Mouse (Mus musculus) layer of hippocampus, adult 2 months (tissue): Measurements from ENCODE around the gene Mettl7b. TPM values are rescaled to one million over a fixed set of nuclear protein-coding genes. Genes with fewer than 3 reads are reported as not detected.
A peak's percentile ranks its signal among the peaks of the same experiment; 100 is the strongest.
"Not testable (repeated sequence)": the region's sequence is repeated elsewhere in the genome, so short reads cannot be mapped to it uniquely, and the experiment has no call there.

Source experiments
- DNase-seq, 2 experiments: peaks; one replicate each; pipeline ENCODE4 v3.0.0; 2022; ENCODE audit warnings: low spot score in 2 of 2
- H3K27ac ChIP-seq: fragments of 200-600 bp; 2 replicates; pipeline ENCODE4 v1.8.1; 2022
- H3K4me3 ChIP-seq: fragments of 200-600 bp; 2 replicates; pipeline ENCODE4 v1.8.1; 2022; ENCODE audit warnings: mild to moderate bottlenecking
- CTCF ChIP-seq: fragments of 200-600 bp; conservative IDR thresholded peaks from 2 replicates; pipeline ENCODE4 v1.8.1; 2022; ENCODE audit warnings: antibody characterized with exemption, mild to moderate bottlenecking, moderate library complexity
- long read RNA-seq, 2 experiments: library from polyadenylated mRNA; stranded (forward); transcript quantifications; one replicate each; pipeline ENCODE4 v2.0.0; 2021; ENCODE audit warnings: borderline mapping rate in 2 of 2
- total RNA-seq, 2 experiments: library from RNA; stranded (reverse); gene quantifications; 2 replicates each; pipeline ENCODE4 v1.2.3; 2021

The Mettl7b gene
- not detected for total RNA-seq
- long read RNA-seq, experiment 1 = 0 reads
- long read RNA-seq, experiment 2 = 0 reads

DNA sequence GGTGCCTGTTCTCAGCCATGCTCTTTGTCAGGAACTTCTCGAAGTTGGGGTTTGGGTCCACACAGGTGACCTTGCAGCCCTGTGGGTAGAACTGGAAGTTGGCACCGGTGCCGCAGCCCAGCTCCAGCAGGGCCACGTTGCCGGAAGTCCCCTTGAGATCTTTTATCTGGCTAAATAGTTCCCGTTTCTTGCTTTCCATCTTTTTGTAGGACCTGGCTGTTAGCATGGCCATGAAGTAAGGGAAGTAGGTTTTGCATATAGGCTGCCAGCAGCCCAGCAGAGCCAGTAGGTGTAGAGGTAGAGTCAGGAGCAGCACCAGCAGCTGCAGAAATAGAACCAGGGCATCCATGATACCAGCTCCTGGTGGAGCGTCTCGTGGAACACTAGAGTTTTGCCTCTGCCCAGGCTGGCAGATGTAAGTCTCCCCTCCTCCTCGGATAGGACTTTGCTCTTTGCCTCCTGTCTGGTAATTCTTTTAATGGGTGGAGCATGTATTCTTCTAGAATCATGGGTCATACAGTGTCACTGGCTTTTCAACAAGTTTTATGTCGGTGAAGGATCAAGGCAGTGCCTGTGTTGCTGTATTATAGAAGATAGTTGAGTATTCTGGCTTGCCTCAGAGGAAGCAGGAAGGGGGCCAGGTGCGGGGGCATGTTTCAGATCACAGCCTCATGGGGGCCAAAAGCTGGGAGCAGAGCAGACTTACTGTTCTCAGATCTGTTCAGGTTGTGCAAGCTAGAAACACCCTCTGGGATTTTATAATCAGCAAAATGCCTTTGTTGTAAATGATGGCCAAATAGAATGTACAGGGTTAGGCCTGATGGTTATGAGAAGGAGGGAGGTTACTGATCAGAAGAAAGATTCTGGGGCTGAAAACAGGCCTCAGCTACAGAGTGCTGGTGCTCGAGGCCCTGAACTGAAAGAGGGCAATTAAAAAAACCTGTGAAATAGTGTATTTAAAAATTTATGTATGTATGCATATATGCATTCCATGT, at the start of gene Mettl7b:
Gene Mettl7b, minus strand, starts transcription at position 399 of the 995 bp plus-strand sequence.
- DNase-seq = peak in 1 of 2 experiments; percentile 36
- TF ChIP-seq CTCF = no peak
- Histone ChIP-seq H3K27ac (peak within 1 kb of the TSS; percentile 64), H3K4me3 (no peak within 1 kb of the TSS)

GRCm38 (mm10) chr10:129010288-129010841, 49.6 kb upstream of the Mettl7b start, which contains the start of gene Olfr763:
Gene Olfr763 (plus strand): TSS chr10:129010791.
- no peak within 1 kb of the TSS for H3K4me3 ChIP-seq
- TF ChIP-seq CTCF = no peak
- no peak for DNase-seq
- H3K27ac ChIP-seq = no peak within 1 kb of the TSS

- Histone ChIP-seq H3K4me3 (no peak overlapping the region), H3K27ac (no peak overlapping the region)
- TF ChIP-seq CTCF = no peak
- DNase-seq = no peak
These were observed 43.5 kb upstream of the Mettl7b start for GRCm38 (mm10) chr10:129004032-129004920.

DNA sequence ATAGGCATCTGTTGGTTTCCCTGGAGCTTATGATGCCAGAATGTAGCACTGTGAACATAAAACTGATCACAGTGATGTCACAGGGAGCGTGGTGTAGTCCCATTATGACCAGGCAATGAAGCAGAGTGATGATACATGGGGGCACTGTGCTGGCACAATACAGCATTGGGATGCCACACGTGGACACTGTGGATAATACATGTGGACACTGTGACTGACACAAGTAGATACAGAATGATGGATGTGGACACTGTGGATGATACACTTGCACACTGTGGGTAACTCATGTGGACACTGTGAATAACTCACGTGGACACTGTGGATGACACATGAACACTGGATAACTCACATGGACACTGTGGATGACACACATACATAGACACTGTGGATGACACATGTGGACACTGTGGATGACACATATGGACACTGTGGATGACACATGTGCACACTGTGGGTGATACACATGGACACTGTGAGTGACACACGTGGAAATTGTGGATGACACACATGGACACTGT, 35.8 kb upstream of the Mettl7b start:
- DNase-seq = no peak
- Histone ChIP-seq H3K27ac (no peak overlapping the region), H3K4me3 (no peak overlapping the region)
- TF ChIP-seq CTCF = no peak

DNA sequence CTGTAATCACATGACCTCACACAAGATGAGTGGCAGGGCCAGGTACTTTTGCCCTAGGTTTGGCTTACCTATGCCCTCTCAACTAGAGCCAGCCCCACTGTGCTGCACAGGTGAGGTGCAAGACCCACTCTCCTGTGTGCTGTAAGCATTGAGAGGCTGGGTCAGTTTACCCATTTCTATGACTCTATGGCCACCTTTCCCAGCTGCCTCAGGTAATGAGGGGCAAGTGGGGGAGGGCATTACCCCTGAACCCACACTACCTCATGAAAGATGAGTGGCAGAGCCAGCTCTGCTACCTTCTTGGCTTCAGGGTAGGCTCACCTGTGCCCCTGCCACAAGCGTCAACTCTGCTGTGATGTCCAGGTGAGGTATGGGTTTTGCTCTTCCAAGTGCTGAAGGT, 35.0 kb upstream of the Mettl7b start:
- TF ChIP-seq CTCF = no peak
- Histone ChIP-seq H3K27ac (no peak overlapping the region), H3K4me3 (no peak overlapping the region)
- DNase-seq = no peak

DNA sequence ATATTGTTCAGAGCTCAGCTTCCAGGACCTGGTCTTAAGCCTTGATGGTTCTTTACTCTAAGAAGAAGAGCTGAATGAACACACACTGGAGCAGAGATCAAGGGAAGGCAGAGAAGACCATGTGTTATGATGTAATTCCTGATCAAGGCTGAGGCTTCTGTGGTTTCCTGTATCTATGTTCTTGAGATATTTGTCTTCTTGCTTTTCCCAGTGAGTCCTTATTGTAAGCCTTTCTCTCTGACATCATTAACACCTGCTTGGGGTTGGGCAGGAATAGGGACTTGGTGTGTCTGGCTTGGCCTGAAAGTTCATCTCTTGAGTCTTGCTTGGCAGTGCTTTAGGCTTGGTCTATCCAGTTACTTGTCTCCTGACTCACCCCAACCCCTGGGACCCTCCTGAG, 30.2 kb upstream of the Mettl7b start:
- no peak for DNase-seq
- no peak overlapping the region for H3K4me3 ChIP-seq
- no peak for TF ChIP-seq CTCF
- H3K27ac ChIP-seq = no peak overlapping the region

- not testable (repeated sequence) for H3K4me3 ChIP-seq, H3K27ac ChIP-seq, DNase-seq
These were observed 29.5 kb upstream of the Mettl7b start for GRCm38 (mm10) chr10:128990129-128990850.

DNA sequence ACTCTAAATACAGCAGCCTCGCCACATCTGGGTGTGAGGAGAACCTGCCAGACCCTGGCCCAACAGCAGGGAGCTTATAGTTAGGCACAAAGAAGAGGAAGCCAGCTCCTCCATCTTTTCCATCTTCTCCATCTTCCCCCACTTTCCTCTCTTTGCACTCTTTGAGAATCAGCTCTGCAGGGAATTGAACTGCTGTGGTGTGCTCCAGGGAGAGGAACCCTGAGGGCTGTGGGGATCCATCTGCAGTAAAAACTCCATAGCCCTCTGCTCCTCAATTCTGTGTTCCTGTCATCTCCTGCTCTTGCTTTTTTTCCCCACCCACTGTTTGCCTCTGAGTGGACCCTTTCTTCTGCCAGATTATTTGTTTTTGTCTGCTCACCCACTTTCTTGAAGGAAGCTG, 28.3 kb upstream of the Mettl7b start, which contains the start of gene Olfr9:
Gene Olfr9, plus strand, starts transcription at position 301 of the 400 bp plus-strand sequence.
- not testable (repeated sequence) for DNase-seq, H3K4me3 ChIP-seq, H3K27ac ChIP-seq

DNA sequence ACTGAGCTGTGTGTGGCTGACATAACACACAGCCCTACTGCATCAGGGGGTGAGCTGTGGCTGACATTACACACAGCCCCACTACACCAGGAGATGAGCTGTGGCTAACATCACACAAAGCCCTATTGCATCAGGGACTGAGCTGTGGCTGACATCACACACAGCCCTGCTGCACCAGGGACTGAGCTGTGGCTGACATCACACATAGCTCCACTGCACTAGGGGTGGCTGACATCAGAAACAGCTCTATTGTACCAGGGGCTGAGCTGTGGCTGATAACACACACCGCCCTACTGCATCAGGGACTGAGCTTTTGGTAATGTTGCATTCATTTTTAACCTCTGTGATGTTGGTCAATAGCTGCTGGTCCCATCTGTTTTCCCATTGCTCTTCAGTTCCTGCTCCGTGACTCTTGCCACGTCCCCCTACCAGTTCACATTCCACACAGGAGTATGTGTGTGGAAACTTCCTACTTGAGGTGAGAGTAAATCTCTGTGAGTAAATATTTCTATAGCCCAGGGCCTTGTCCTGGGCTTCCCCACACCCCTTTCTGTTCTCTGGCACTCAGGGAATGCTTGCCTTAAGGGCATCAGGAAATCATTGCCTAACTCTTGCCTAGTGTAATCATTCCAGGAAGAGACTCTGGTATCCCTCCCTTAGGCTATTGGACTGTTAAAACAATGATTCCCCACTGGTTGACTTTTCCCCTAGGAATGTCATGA, 20.0 kb upstream of the Mettl7b start:
- Histone ChIP-seq H3K27ac (no peak overlapping the region), H3K4me3 (no peak overlapping the region)
- DNase-seq = no peak
- TF ChIP-seq CTCF = no peak

DNA sequence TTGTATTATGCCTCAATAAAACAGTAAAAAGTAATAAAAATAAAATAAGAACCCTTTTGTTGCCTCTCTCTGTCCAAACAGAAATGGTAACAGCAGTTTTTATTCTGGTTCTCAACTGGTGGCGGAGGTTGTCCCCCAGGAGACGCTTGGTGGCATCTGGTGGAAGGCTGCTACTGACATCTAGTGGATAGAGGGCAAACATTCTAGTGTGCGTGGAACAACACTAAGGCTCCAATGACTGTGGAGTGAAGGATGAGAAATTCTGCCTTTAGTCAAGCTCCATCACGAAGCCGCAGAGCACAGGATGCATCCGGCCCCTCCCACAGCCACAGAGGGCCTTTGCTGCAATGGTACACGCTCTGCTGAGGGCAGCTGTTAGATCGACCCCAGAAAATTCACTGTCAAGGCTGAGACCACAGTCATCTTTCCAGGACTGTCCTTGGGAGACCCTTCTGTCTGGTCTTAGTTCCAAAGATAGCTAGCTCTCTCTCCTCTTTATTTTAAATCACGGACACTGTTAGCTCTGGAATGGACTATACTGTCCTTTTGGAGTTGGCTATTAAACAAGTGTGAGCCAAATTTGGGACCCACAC, 16.8 kb upstream of the Mettl7b start:
- TF ChIP-seq CTCF = peak; percentile 89
- Histone ChIP-seq H3K4me3 (no peak overlapping the region), H3K27ac (no peak overlapping the region)
- DNase-seq = peak; percentile 63 to 75

DNA sequence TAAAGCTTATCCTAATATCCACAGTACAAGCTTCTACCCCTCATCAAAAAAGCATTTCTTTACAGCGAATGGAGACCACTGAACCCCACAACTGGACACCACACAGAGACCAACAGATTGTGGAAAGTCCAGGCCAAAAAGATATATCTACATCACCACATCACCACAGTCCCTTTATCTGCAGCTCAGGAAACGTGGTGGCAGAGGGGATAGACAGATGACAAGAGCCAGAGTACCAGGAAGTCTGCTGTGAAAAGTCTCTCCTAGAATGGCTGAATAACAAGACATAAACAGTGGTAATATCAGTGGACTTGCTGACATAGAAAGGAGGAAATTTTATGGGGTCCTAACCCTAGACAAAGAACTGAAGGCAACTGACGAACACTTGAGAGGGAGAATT, 15.6 kb upstream of the Mettl7b start:
- TF ChIP-seq CTCF = no peak

More for the DNA sequence above, 15.6 kb upstream of the Mettl7b start:
- Histone ChIP-seq H3K4me3 (no peak overlapping the region), H3K27ac (no peak overlapping the region)
- no peak for DNase-seq
